Mouse (Mus musculus) midbrain, embryonic 12.5 days (tissue): Measurements from ENCODE around the gene Gm45337. TPM values are rescaled to one million over a fixed set of nuclear protein-coding genes. Genes with fewer than 3 reads are reported as not detected.
"Not testable (repeated sequence)": the region's sequence is repeated elsewhere in the genome, so short reads cannot be mapped to it uniquely, and the experiment has no call there.

Experiments used
- ATAC-seq: fragments of 200-750 bp; cut with Nextera tagmentation; 2 replicates; pipeline ENCODE4 v1.8.0; 2017; ENCODE audit warnings: low read depth, moderate TSS enrichment, moderate library complexity; ENCODE audit not compliant: low FRiP score
- H3K27ac ChIP-seq: fragments of 300-500 bp; sonication (generic); replicated peaks from 2 replicates; pipeline ENCODE4 v1.5.1; 2016; ENCODE audit warnings: mild to moderate bottlenecking
- H3K27me3 ChIP-seq: fragments of 300-500 bp; sonication (generic); 2 replicates; pipeline ENCODE4 v1.6.1; 2016; ENCODE audit warnings: mild to moderate bottlenecking
- H3K36me3 ChIP-seq: fragments of 300-500 bp; sonication (generic); 2 replicates; pipeline ENCODE4 v1.6.1; 2016
- H3K4me1 ChIP-seq: fragments of 300-500 bp; sonication (generic); 2 replicates; pipeline ENCODE4 v1.6.1; 2016
- H3K4me2 ChIP-seq: fragments of 300-500 bp; sonication (generic); replicated peaks from 2 replicates; pipeline ENCODE4 v1.6.1; 2016; ENCODE audit warnings: mild to moderate bottlenecking, moderate library complexity
- H3K4me3 ChIP-seq: fragments of 300-500 bp; sonication (generic); 2 replicates; pipeline ENCODE4 v1.5.1; 2016; ENCODE audit warnings: mild to moderate bottlenecking
- H3K9ac ChIP-seq: fragments of 300-500 bp; sonication (generic); replicated peaks from 2 replicates; pipeline ENCODE4 v1.6.1; 2016; ENCODE audit warnings: mild to moderate bottlenecking, moderate library complexity
- H3K9me3 ChIP-seq: fragments of 300-500 bp; sonication (generic); 2 replicates; pipeline ENCODE4 v1.6.1; 2016; ENCODE audit warnings: mild to moderate bottlenecking
- WGBS: fragments of 180-500 bp; shearing (Covaris S2); methylation state at CpG from one replicate; pipeline ENCODE4 v1.1.7; 2016; 5-methylcytosine and 5-hydroxymethylcytosine counted together
- polyA plus RNA-seq: library from polyadenylated mRNA; unstranded; fragments of >200 nt; fragmentation: Nextera tagmentation; extraction: Ambion mirVana; gene quantifications from 2 replicates; pipeline ENCODE4 v1.2.1, GENCODE M21; 2016

Gene Gm45337
- polyA plus RNA-seq, result not detected in 2 replicates

DNA sequence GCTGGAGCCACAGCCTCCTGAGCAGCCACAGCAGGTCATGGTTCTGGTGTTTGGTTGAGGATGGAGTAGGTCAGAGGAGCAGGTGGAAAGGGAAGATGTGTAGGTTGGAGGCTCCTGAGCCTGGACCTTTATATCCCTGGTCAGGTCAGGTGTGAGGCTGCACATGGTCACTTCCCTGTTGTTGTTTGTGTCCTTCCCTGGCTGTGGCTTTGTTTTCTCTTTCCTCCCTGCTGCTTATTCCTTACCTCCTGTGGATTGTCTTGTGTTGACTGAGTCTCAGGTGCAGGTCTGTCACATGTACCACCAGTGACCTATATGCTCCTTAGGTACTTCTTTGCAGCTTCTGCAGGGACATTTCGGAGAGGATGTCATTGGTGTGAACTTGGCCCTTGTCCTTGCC is at the start of gene Gm45337:
TSS of gene Gm45337 (minus strand) at position 101 of the 400 bp plus-strand sequence.
- Histone ChIP-seq H3K4me2 (no peak within 1 kb of the TSS), H3K4me3 (no peak within 1 kb of the TSS), H3K27ac (no peak within 1 kb of the TSS), H3K36me3 (no peaks in the 10 kb centered on the region), H3K9ac (no peak within 1 kb of the TSS), H3K9me3 (no peaks in the 10 kb centered on the region), H3K4me1 (no peaks in the 10 kb centered on the region), H3K27me3 (peaks cover 7% of the 10 kb centered on the region; the same call in 1 of the 2 replicates)
- WGBS, result 79% methylated on average over 1 of the region's 1 CpGs
- ATAC-seq, result no peak

- Histone ChIP-seq H3K36me3 (no peaks in the 10 kb centered on the region), H3K4me1 (no peaks in the 10 kb centered on the region), H3K9ac (no peak within 1 kb of the TSS), H3K9me3 (no peaks in the 10 kb centered on the region), H3K4me2 (no peak within 1 kb of the TSS), H3K27ac (no peak within 1 kb of the TSS), H3K27me3 (no peaks in the 10 kb centered on the region), H3K4me3 (no peak within 1 kb of the TSS)
- no peak for ATAC-seq
- 53% methylated on average over 2 of the region's 2 CpGs for WGBS
Observed at GRCm38 (mm10) chr7:142190289-142190688, 45.9 kb upstream of the Gm45337 start, which contains the start of gene Gm10153. Gm10153 (minus strand) TSS chr7:142190389.

DNA sequence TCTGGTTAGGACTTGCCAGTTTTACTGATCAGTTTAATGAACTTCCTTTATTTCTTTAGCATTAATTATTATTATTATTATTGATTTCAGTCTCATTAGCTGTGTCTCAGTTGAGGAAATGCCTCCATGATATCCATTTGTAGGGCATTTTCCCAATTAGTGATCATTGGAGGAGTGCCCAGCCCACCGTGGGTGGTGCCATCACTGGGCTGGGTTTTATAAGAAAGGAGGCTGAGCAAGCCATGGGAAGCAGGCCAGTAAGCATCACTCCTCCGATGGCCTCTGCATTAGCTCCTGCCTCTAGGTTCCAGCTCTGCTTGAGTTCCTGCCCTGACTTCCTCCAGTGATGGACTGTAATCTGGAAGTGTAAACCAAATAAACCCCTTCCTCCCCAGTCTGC is 43.7 kb upstream of the Gm45337 start:
- H3K27me3 ChIP-seq, result no peaks in the 10 kb centered on the region
- H3K9ac ChIP-seq, result no peak overlapping the region
- H3K9me3 ChIP-seq, result no peaks in the 10 kb centered on the region
- no peak overlapping the region for H3K4me2 ChIP-seq
- ATAC-seq, result no peak
- no peaks in the 10 kb centered on the region for H3K4me1 ChIP-seq
- WGBS, result 58% methylated on average over 2 of the region's 2 CpGs
- no peak overlapping the region for H3K27ac ChIP-seq
- no peak overlapping the region for H3K4me3 ChIP-seq
- H3K36me3 ChIP-seq, result no peaks in the 10 kb centered on the region

DNA sequence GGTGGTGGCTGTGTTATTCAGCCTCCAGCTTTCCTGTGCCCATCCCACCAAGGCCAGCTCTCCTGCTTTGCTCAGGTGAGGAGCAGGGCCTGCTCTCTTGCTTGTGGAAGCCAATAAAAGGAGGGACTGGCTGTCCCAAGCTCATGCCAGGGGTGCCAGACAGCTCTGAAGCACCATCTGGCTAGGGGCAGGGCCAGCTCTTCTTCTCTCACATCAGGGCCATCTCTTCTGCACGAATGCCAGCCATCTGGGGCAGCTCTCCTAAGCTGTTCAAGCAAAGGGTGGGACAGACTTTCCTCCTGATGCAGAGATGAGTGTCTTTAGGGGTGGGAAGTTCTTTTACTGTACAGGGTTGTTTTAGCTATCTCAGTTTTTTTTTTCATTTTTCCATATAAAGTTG is 36.6 kb upstream of the Gm45337 start:
- Histone ChIP-seq H3K4me1 (no peaks in the 10 kb centered on the region), H3K36me3 (no peaks in the 10 kb centered on the region), H3K9ac (no peak overlapping the region), H3K9me3 (no peaks in the 10 kb centered on the region), H3K4me3 (no peak overlapping the region), H3K4me2 (no peak overlapping the region), H3K27ac (no peak overlapping the region), H3K27me3 (no peaks in the 10 kb centered on the region)
- ATAC-seq, result no peak
- 65% methylated on average over 1 of the region's 1 CpGs for WGBS

- H3K36me3 ChIP-seq, result no peaks in the 10 kb centered on the region
- 68% methylated on average over 1 of the region's 1 CpGs for WGBS
- H3K4me3 ChIP-seq, result no peak overlapping the region
- H3K4me1 ChIP-seq, result no peaks in the 10 kb centered on the region
- no peak overlapping the region for H3K9ac ChIP-seq
- no peak overlapping the region for H3K27ac ChIP-seq
- no peaks in the 10 kb centered on the region for H3K27me3 ChIP-seq
- ATAC-seq, result no peak
- no peaks in the 10 kb centered on the region for H3K9me3 ChIP-seq
- no peak overlapping the region for H3K4me2 ChIP-seq
Observed at GRCm38 (mm10) chr7:142178685-142179084, 34.3 kb upstream of the Gm45337 start.

DNA sequence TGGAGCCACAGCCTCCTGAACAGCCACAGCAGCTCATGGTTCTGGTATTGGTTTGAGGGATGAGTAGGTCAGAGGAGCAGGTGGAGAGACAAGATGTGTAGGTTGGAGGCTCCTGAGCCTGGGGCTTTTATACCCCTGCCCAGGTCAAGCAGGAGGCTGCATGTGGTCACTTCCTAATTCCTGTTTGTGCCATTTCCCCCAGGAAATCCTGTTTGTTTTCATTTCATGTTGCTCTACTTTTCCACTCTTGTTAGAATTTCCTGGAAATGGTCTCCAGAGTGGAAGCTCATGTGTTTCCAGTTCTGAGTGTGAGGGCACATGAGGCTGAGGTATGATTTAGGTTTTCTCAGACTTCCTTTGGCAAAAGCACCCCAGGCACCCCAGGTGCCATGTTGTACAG is 31.5 kb upstream of the Gm45337 start, which contains the start of gene Krtap5-2:
TSS of gene Krtap5-2 (minus strand) at position 101 of the 400 bp plus-strand sequence.
- not testable (repeated sequence) for H3K27me3 ChIP-seq, H3K9ac ChIP-seq, H3K9me3 ChIP-seq, ATAC-seq, H3K36me3 ChIP-seq, H3K4me3 ChIP-seq, H3K4me1 ChIP-seq, H3K4me2 ChIP-seq, H3K27ac ChIP-seq

DNA sequence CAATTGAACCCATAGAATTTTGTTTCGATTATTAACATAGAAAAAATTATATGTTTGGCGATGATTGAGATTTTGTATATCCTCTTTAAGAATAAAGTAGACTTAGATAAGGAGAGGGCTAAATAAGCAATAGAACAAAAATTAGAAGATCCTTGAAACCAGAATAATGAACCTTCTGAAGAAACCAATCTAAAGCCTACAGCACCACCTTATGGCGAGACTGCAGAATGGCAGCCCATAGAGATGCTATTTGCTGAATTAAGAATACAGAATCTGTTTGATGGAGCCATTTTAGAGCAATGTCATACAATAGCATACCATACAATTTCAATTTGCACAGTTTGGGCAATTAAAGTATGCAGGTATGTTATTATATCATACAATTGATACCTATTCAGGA is 25.4 kb upstream of the Gm45337 start:
- Histone ChIP-seq H3K4me2 (no peak overlapping the region), H3K4me1 (no peaks in the 10 kb centered on the region), H3K27me3 (no peaks in the 10 kb centered on the region), H3K27ac (no peak overlapping the region), H3K4me3 (no peak overlapping the region), H3K9me3 (no peaks in the 10 kb centered on the region), H3K36me3 (no peaks in the 10 kb centered on the region), H3K9ac (no peak overlapping the region)
- 44% methylated on average over 3 of the region's 3 CpGs for WGBS
- no peak for ATAC-seq

DNA sequence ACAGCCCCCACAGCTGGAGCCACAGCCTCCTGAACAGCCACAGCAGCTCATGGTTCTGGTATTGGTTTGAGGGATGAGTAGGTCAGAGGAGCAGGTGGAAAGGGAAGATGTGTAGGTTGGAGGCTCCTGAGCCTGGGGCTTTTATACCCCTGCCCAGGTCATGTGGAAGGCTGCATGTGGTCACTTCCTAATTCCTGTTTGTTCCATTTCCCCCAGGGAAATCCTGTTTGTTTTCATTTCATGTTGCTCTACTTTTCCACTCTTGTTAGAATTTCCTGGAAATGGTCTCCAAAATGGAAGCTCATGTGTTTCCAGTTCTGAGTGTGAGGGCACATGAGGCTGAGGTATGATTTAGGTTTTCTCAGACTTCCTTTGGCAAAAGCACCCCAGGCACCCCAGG is 21.2 kb upstream of the Gm45337 start, which contains the start of gene Gm4553:
TSS of gene Gm4553 (minus strand) at position 101 of the 400 bp plus-strand sequence.
- not testable (repeated sequence) for H3K36me3 ChIP-seq, H3K9me3 ChIP-seq, H3K27me3 ChIP-seq, H3K4me3 ChIP-seq, ATAC-seq, H3K9ac ChIP-seq, H3K4me2 ChIP-seq, H3K4me1 ChIP-seq, H3K27ac ChIP-seq

DNA sequence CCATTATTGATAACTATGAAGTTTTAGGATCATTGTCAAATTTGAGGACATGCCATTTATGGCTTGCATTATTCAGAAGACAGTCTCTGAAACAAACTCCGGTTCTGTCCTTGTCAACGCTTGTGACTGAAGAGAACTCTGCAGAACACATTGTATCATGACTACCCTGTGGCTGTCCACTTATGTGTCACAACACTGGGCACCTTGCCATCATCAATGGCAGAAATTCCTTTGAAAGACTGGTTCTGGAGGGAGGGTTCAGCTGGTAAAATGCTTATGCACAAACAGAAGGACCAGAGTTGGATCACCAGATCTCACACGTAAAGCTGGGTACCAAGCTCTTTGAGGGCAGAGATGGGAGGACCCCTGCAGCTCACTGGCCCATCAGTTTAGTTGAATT is 15.0 kb upstream of the Gm45337 start:
- ATAC-seq, result no peak
- H3K9ac ChIP-seq, result no peak overlapping the region
- H3K9me3 ChIP-seq, result no peaks in the 10 kb centered on the region
- H3K4me2 ChIP-seq, result no peak overlapping the region
- H3K36me3 ChIP-seq, result no peaks in the 10 kb centered on the region
- H3K27ac ChIP-seq, result no peak overlapping the region
- no peaks in the 10 kb centered on the region; the same call in 1 of the 2 replicates for H3K27me3 ChIP-seq
- H3K4me1 ChIP-seq, result no peaks in the 10 kb centered on the region
- WGBS, result 93% methylated on average over 3 of the region's 3 CpGs
- H3K4me3 ChIP-seq, result no peak overlapping the region

GRCm38 (mm10) chr7:142157013-142157412 is 12.6 kb upstream of the Gm45337 start, which contains the start of gene Gm29735:
Gm29735 (minus strand) TSS chr7:142157113.
- ATAC-seq, result not testable (repeated sequence)

GRCm38 (mm10) chr7:142155308-142155707 is 10.9 kb upstream of the Gm45337 start:
- H3K4me2 ChIP-seq, result no peak overlapping the region
- no peaks in the 10 kb centered on the region for H3K36me3 ChIP-seq
- H3K9me3 ChIP-seq, result no peaks in the 10 kb centered on the region
- WGBS, result 71% methylated on average over 1 of the region's 1 CpGs
- H3K4me1 ChIP-seq, result no peaks in the 10 kb centered on the region
- ATAC-seq, result no peak
- H3K4me3 ChIP-seq, result no peak overlapping the region
- no peak overlapping the region for H3K9ac ChIP-seq
- no peak overlapping the region for H3K27ac ChIP-seq
- H3K27me3 ChIP-seq, result no peaks in the 10 kb centered on the region

More at GRCm38 (mm10) chr7:142157013-142157412, 12.6 kb upstream of the Gm45337 start, which contains the start of gene Gm29735:
- not testable (repeated sequence) for H3K4me2 ChIP-seq, H3K36me3 ChIP-seq, H3K9ac ChIP-seq, H3K4me3 ChIP-seq, H3K9me3 ChIP-seq, H3K4me1 ChIP-seq, H3K27me3 ChIP-seq, H3K27ac ChIP-seq
- 51% methylated on average over 2 of the region's 2 CpGs for WGBS

DNA sequence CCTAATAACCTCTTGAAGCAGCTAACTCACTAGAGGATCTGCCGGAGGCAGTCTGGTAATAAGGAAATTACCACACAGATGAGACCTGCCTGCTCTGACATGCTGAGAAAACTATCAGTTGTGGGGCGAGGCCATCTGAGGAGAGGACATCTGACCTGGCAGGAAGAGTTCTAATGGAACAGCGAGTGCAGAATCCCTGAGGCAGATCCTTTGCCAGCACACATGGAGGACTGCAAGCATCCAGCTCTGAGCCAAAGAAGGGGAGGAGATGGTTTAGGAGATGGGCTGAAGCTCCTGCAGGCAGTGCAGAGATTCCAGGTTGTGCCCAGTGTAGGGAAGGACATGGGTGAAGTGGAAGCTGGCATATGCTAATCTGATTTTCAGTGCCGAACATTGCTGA is 7.8 kb upstream of the Gm45337 start:
- Histone ChIP-seq H3K9ac (no peak overlapping the region), H3K4me3 (no peak overlapping the region), H3K27me3 (no peaks in the 10 kb centered on the region), H3K27ac (no peak overlapping the region), H3K9me3 (no peaks in the 10 kb centered on the region), H3K36me3 (no peaks in the 10 kb centered on the region), H3K4me1 (no peaks in the 10 kb centered on the region), H3K4me2 (no peak overlapping the region)
- 89% methylated on average over 4 of the region's 4 CpGs for WGBS
- ATAC-seq, result no peak

GRCm38 (mm10) chr7:142148633-142149032 is 4.2 kb upstream of the Gm45337 start:
- Histone ChIP-seq H3K27ac (no peak overlapping the region), H3K36me3 (no peaks in the 10 kb centered on the region), H3K27me3 (peaks cover 7% of the 10 kb centered on the region; the same call in 1 of the 2 replicates), H3K4me2 (no peak overlapping the region), H3K9me3 (no peaks in the 10 kb centered on the region), H3K9ac (no peak overlapping the region), H3K4me3 (no peak overlapping the region), H3K4me1 (no peaks in the 10 kb centered on the region)
- ATAC-seq, result no peak
